Mouse (Mus musculus): Measurements from ENCODE around the gene Krt35. TPM values are rescaled to one million over a fixed set of nuclear protein-coding genes. Genes with fewer than 3 reads are reported as not detected.

The Krt35 gene
- polyA plus RNA-seq, 1 experiment from 2014 or later: not detected

DNA sequence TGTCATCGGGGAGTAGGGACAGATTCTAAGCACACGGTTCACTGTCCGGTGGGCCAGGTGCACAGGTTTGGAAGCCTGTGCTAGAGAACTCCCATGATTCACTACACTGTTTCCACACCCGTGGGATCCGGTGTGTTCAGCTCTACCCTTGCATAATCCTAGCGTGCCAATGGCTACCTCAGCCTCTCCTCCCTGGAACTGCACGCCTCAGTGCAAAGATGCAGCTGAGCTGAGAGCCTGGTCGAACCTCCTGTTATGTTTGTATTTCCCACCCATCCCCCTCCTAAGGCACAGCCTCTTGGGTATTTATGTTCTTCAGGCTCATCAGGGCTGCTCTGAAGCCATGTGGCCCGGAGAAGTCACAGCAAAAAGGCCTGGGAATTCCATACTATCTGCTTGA, 1.8 kb upstream of the Krt35 start:
- no peaks in the 10 kb centered on the region for H3K9me3 ChIP-seq (replicated peaks; ENCODE audit: control insufficient read depth, low read length)
- no peak overlapping the region for H3K4me3 ChIP-seq (ENCODE audit: low read depth, low read length)
- H3K4me1 ChIP-seq (ENCODE audit: control insufficient read depth, insufficient read depth, low read length): no peaks in the 10 kb centered on the region
- no peak for DNase-seq (ENCODE audit: low spot score)
- ATAC-seq (replicated peaks; ENCODE audit: insufficient number of reproducible peaks, low FRiP score, low TSS enrichment, low read depth): no peak
- no peak overlapping the region for H3K4me2 ChIP-seq (ENCODE audit: low read depth, low read length)
- H3K27me3 ChIP-seq (ENCODE audit: control insufficient read depth, insufficient read depth, low read length): no peaks in the 10 kb centered on the region
- WGBS: 62% methylated on average over 9 of the region's 9 CpGs
- H3K27ac ChIP-seq (replicated peaks; ENCODE audit: low read depth, low read length): no peak overlapping the region
- no peak overlapping the region for H3K9ac ChIP-seq (replicated peaks; ENCODE audit: low read length)
- no peaks in the 10 kb centered on the region for H3K36me3 ChIP-seq (replicated peaks; ENCODE audit: control insufficient read depth, insufficient read depth, low read depth, low read length)

DNA sequence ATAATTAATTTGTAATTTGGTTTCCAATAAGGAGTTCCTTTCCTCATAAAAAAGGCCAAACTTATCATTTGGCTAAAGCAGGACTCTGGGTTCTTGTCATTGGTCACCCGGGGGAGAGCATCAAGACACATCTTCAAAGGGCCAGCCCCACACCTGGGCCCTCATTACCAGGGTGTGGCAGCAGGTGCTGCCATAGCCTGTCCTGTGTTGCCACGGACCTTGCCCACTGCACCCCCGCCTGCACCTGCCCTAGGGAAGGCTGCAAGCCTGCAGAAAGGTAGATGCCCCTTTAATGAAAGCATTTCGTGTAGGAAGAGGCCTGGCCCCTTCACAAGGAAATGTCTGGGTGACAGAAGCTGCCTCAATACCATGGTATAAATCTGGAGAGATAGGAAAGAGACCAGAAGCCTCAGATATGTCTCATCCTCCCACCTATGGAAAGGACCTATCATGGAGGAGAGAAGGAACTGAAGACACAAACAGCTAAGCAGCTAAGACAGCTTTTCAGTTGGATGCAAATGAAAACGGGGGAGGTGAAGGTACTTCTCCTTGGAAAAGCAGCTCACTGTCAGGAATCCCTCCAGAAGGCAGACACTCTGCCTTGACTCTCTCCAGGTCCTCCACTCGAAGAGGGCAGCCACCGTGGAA, 7.5 kb downstream of the Krt35 start:
- no peak overlapping the region for H3K4me3 ChIP-seq (ENCODE audit: low read depth, low read length)
- no peak for ATAC-seq (replicated peaks; ENCODE audit: insufficient number of reproducible peaks, low FRiP score, low TSS enrichment, low read depth)
- H3K27me3 ChIP-seq (ENCODE audit: control insufficient read depth, insufficient read depth, low read length): no peaks in the 10 kb centered on the region
- no peaks in the 10 kb centered on the region for H3K9me3 ChIP-seq (replicated peaks; ENCODE audit: control insufficient read depth, low read length)
- no peaks in the 10 kb centered on the region for H3K4me1 ChIP-seq (ENCODE audit: control insufficient read depth, insufficient read depth, low read length)
- H3K36me3 ChIP-seq (replicated peaks; ENCODE audit: control insufficient read depth, insufficient read depth, low read depth, low read length): no peaks in the 10 kb centered on the region
- no peak overlapping the region for H3K27ac ChIP-seq (replicated peaks; ENCODE audit: low read depth, low read length)
- no peak for DNase-seq (ENCODE audit: low spot score)
- no peak overlapping the region for H3K9ac ChIP-seq (replicated peaks; ENCODE audit: low read length)
- WGBS: 65% methylated on average over 7 of the region's 7 CpGs
- no peak overlapping the region for H3K4me2 ChIP-seq (ENCODE audit: low read depth, low read length)

DNA sequence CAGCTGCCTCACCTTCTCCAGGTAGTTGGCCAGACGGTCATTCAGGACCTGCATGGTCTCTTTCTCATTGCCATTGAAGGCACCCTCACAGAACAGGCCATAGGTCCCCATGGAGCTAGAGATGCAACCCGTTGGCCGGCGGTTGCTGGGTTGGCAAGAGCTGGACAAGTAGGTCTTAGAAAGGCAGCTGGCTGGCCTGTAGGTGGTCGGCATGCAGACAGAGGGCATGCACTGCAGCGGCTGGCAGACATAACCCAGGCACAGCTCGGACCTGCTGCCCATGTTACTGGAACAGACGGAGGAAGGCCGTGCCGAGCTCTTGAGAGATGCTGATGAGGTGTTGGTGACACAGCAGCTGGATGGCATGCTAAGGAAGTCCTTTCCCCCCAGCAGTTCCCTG, 8.2 kb downstream of the Krt35 start, which contains the start of gene Krt32:
Krt32 (minus strand) TSS at position 366 of the 400 bp plus-strand sequence.
- Histone ChIP-seq H3K36me3 (replicated peaks; ENCODE audit: control insufficient read depth, insufficient read depth, low read depth, low read length) (no peaks in the 10 kb centered on the region), H3K9me3 (replicated peaks; ENCODE audit: control insufficient read depth, low read length) (no peaks in the 10 kb centered on the region), H3K4me3 (ENCODE audit: low read depth, low read length) (no peak within 1 kb of the TSS), H3K9ac (replicated peaks; ENCODE audit: low read length) (no peak within 1 kb of the TSS), H3K27ac (replicated peaks; ENCODE audit: low read depth, low read length) (no peak within 1 kb of the TSS), H3K4me2 (ENCODE audit: low read depth, low read length) (no peak within 1 kb of the TSS), H3K27me3 (ENCODE audit: control insufficient read depth, insufficient read depth, low read length) (no peaks in the 10 kb centered on the region), H3K4me1 (ENCODE audit: control insufficient read depth, insufficient read depth, low read length) (no peaks in the 10 kb centered on the region)
- no peak for ATAC-seq (replicated peaks; ENCODE audit: insufficient number of reproducible peaks, low FRiP score, low TSS enrichment, low read depth)
- DNase-seq (ENCODE audit: low spot score): no peak
- WGBS: 91% methylated on average over 10 of the region's 10 CpGs

- no peaks in the 10 kb centered on the region for H3K4me1 ChIP-seq (ENCODE audit: control insufficient read depth, insufficient read depth, low read length)
- H3K27ac ChIP-seq (replicated peaks; ENCODE audit: low read depth, low read length): no peak overlapping the region
- H3K9me3 ChIP-seq (replicated peaks; ENCODE audit: control insufficient read depth, low read length): no peaks in the 10 kb centered on the region
- DNase-seq (ENCODE audit: low spot score) (no peak), ATAC-seq (replicated peaks; ENCODE audit: insufficient number of reproducible peaks, low FRiP score, low TSS enrichment, low read depth) (no peak)
- no peaks in the 10 kb centered on the region for H3K36me3 ChIP-seq (replicated peaks; ENCODE audit: control insufficient read depth, insufficient read depth, low read depth, low read length)
- H3K27me3 ChIP-seq (ENCODE audit: control insufficient read depth, insufficient read depth, low read length): no peaks in the 10 kb centered on the region
- no peak overlapping the region for H3K4me3 ChIP-seq (ENCODE audit: low read depth, low read length)
- H3K4me2 ChIP-seq (ENCODE audit: low read depth, low read length): no peak overlapping the region
- 69% methylated on average over 1 of the region's 1 CpGs for WGBS
- H3K9ac ChIP-seq (replicated peaks; ENCODE audit: low read length): no peak overlapping the region
Measured at GRCm38 (mm10) chr11:100073873-100074272, 22.2 kb downstream of the Krt35 start.

DNA sequence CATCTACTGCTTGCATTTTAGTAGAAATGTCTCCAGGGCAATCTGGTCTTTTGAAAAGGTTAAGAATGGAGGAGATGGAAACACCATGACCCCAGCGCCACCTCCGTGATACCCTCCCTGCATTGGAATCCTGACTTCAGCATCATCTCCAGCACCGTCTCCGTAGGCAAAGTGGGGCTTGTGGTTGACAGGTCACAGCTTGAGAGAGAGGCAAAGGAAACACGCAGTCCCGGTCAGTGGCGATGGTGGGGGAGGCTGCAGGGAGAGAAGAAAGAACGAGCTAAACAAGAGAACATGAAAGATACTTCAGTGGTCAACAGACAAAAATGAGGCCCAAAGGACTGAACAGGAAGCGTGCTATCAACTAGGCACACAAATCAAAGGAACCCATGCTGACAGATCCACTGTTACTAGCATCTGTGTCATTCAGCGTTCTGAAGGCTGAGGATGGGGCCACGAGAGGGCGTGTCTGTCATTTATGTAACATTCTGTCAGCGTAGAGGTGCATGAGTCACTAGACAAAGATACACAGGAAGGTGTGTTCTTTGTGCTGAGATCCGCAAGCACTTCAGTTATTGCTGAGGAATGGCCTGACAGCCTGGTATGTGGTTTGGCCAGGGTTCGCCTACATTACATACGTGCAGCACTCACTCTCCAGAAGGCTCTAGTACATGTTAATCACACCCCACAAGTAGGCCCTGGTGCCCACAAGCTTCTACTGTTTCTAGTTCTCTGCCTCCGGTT, 28.6 kb downstream of the Krt35 start:
- Histone ChIP-seq H3K36me3 (replicated peaks; ENCODE audit: control insufficient read depth, insufficient read depth, low read depth, low read length) (no peaks in the 10 kb centered on the region), H3K9me3 (replicated peaks; ENCODE audit: control insufficient read depth, low read length) (no peaks in the 10 kb centered on the region), H3K27me3 (ENCODE audit: control insufficient read depth, insufficient read depth, low read length) (no peaks in the 10 kb centered on the region), H3K27ac (replicated peaks; ENCODE audit: low read depth, low read length) (no peak overlapping the region), H3K4me1 (ENCODE audit: control insufficient read depth, insufficient read depth, low read length) (no peaks in the 10 kb centered on the region), H3K4me2 (ENCODE audit: low read depth, low read length) (no peak overlapping the region), H3K4me3 (ENCODE audit: low read depth, low read length) (no peak overlapping the region), H3K9ac (replicated peaks; ENCODE audit: low read length) (no peak overlapping the region)
- 84% methylated on average over 17 of the region's 17 CpGs for WGBS
- DNase-seq (ENCODE audit: low spot score) (no peak), ATAC-seq (replicated peaks; ENCODE audit: insufficient number of reproducible peaks, low FRiP score, low TSS enrichment, low read depth) (no peak)

GRCm38 (mm10) chr11:100066236-100067010, 29.6 kb downstream of the Krt35 start:
- Histone ChIP-seq H3K9ac (replicated peaks; ENCODE audit: low read length) (no peak overlapping the region), H3K36me3 (replicated peaks; ENCODE audit: control insufficient read depth, insufficient read depth, low read depth, low read length) (no peaks in the 10 kb centered on the region), H3K27me3 (ENCODE audit: control insufficient read depth, insufficient read depth, low read length) (no peaks in the 10 kb centered on the region), H3K9me3 (replicated peaks; ENCODE audit: control insufficient read depth, low read length) (no peaks in the 10 kb centered on the region), H3K27ac (replicated peaks; ENCODE audit: low read depth, low read length) (no peak overlapping the region), H3K4me2 (ENCODE audit: low read depth, low read length) (no peak overlapping the region), H3K4me1 (ENCODE audit: control insufficient read depth, insufficient read depth, low read length) (no peaks in the 10 kb centered on the region), H3K4me3 (ENCODE audit: low read depth, low read length) (no peak overlapping the region)
- no peak for DNase-seq (ENCODE audit: low spot score)
- 81% methylated on average over 12 of the region's 12 CpGs for WGBS
- ATAC-seq (replicated peaks; ENCODE audit: insufficient number of reproducible peaks, low FRiP score, low TSS enrichment, low read depth): no peak

- no peak for ATAC-seq (replicated peaks; ENCODE audit: insufficient number of reproducible peaks, low FRiP score, low TSS enrichment, low read depth)
- peak; percentile 27 for DNase-seq (ENCODE audit: low spot score)
- no peaks in the 10 kb centered on the region for H3K4me1 ChIP-seq (ENCODE audit: control insufficient read depth, insufficient read depth, low read length)
- no peak overlapping the region for H3K27ac ChIP-seq (replicated peaks; ENCODE audit: low read depth, low read length)
- no peaks in the 10 kb centered on the region for H3K9me3 ChIP-seq (replicated peaks; ENCODE audit: control insufficient read depth, low read length)
- no peaks in the 10 kb centered on the region for H3K27me3 ChIP-seq (ENCODE audit: control insufficient read depth, insufficient read depth, low read length)
- no peaks in the 10 kb centered on the region for H3K36me3 ChIP-seq (replicated peaks; ENCODE audit: control insufficient read depth, insufficient read depth, low read depth, low read length)
- no peak overlapping the region for H3K4me3 ChIP-seq (ENCODE audit: low read depth, low read length)
- no peak overlapping the region for H3K9ac ChIP-seq (replicated peaks; ENCODE audit: low read length)
- no peak overlapping the region for H3K4me2 ChIP-seq (ENCODE audit: low read depth, low read length)
- whole genome bisulfite sequencing: 70% methylated on average over 8 of the region's 8 CpGs
Measured at GRCm38 (mm10) chr11:100058875-100059274, 37.2 kb downstream of the Krt35 start.
